Mouse (Mus musculus) embryonic facial prominence, embryonic 15.5 days (tissue): ENCODE measurements around the gene Pmepa1. TPM values are rescaled to one million over a fixed set of nuclear protein-coding genes. Genes with fewer than 3 reads are reported as not detected.
A peak's percentile ranks its signal among the peaks of the same experiment; 100 is the strongest.

Experiments used
- ATAC-seq: fragments of 200-750 bp; cut with Nextera tagmentation; 2 replicates; pipeline ENCODE4 v1.8.0; 2017; ENCODE audit warnings: low read depth, moderate TSS enrichment; ENCODE audit not compliant: insufficient number of reproducible peaks, low FRiP score, low TSS enrichment
- H3K27ac ChIP-seq: fragments of 300-500 bp; sonication (generic); replicated peaks from 2 replicates; pipeline ENCODE4 v1.5.1; 2015; ENCODE audit warnings: mild to moderate bottlenecking, inconsistent platforms
- H3K27me3 ChIP-seq: fragments of 300-500 bp; sonication (generic); 2 replicates; pipeline ENCODE4 v1.6.1; 2015; ENCODE audit warnings: inconsistent platforms
- H3K36me3 ChIP-seq: fragments of 300-500 bp; sonication (generic); 2 replicates; pipeline ENCODE4 v1.6.1; 2015; ENCODE audit warnings: mild to moderate bottlenecking, inconsistent platforms
- H3K4me1 ChIP-seq: fragments of 300-500 bp; sonication (generic); 2 replicates; pipeline ENCODE4 v1.6.1; 2015; ENCODE audit warnings: inconsistent platforms
- H3K4me2 ChIP-seq: fragments of 300-500 bp; sonication (generic); replicated peaks from 2 replicates; pipeline ENCODE4 v1.6.1; 2015; ENCODE audit warnings: mild to moderate bottlenecking, inconsistent platforms
- H3K4me3 ChIP-seq: fragments of 300-500 bp; sonication (generic); replicated peaks from 2 replicates; pipeline ENCODE4 v1.5.1; 2015; ENCODE audit warnings: mild to moderate bottlenecking, inconsistent platforms
- H3K9ac ChIP-seq: fragments of 300-500 bp; sonication (generic); 2 replicates; pipeline ENCODE4 v1.6.1; 2015; ENCODE audit warnings: inconsistent platforms
- H3K9me3 ChIP-seq: fragments of 300-500 bp; sonication (generic); replicated peaks from 2 replicates; pipeline ENCODE4 v1.6.1; 2016; ENCODE audit warnings: inconsistent platforms
- WGBS: fragments of 180-500 bp; shearing (Covaris S2); methylation state at CpG from one replicate; pipeline ENCODE4 v1.1.7; 2015; 5-methylcytosine and 5-hydroxymethylcytosine counted together
- polyA plus RNA-seq: library from polyadenylated mRNA; unstranded; fragments of >200 nt; fragmentation: Nextera tagmentation; extraction: Ambion mirVana; gene quantifications from 2 replicates; pipeline ENCODE4 v1.2.1, GENCODE M21; 2015

Pmepa1 gene
- polyA plus RNA-seq, 1 experiment from 2014 or later = 9.0 TPM

- H3K4me3 ChIP-seq = no peak overlapping the region
- no peak overlapping the region for H3K9ac ChIP-seq
- H3K36me3 ChIP-seq = no peaks in the 10 kb centered on the region
- peaks cover 9% of the 10 kb centered on the region; the same call in 1 of the 2 replicates for H3K27me3 ChIP-seq
- H3K9me3 ChIP-seq = no peaks in the 10 kb centered on the region
- H3K4me2 ChIP-seq = no peak overlapping the region
- H3K4me1 ChIP-seq = peaks cover 11% of the 10 kb centered on the region
- 87% methylated on average over 7 of the region's 7 CpGs for WGBS
- H3K27ac ChIP-seq = no peak overlapping the region
- ATAC-seq = no peak
Measured at GRCm38 (mm10) chr2:173181901-173182300, 94.4 kb downstream of the Pmepa1 start.

- WGBS = 70% methylated on average over 4 of the region's 5 CpGs
- no peak for ATAC-seq
- Histone ChIP-seq H3K4me2 (no peak overlapping the region), H3K27me3 (peaks cover 9% of the 10 kb centered on the region; the same call in 1 of the 2 replicates), H3K4me1 (peaks cover 9% of the 10 kb centered on the region), H3K9ac (no peak overlapping the region), H3K9me3 (no peaks in the 10 kb centered on the region), H3K4me3 (no peak overlapping the region), H3K36me3 (no peaks in the 10 kb centered on the region), H3K27ac (no peak overlapping the region)
Measured at GRCm38 (mm10) chr2:173181486-173181885, 94.8 kb downstream of the Pmepa1 start.

- Histone ChIP-seq H3K27me3 (peaks cover 9% of the 10 kb centered on the region; the same call in 1 of the 2 replicates), H3K4me1 (peaks cover 8% of the 10 kb centered on the region; the same call in 1 of the 2 replicates), H3K4me3 (no peak overlapping the region), H3K36me3 (no peaks in the 10 kb centered on the region), H3K9me3 (no peaks in the 10 kb centered on the region), H3K9ac (no peak overlapping the region), H3K4me2 (no peak overlapping the region), H3K27ac (no peak overlapping the region)
- whole genome bisulfite sequencing = 77% methylated on average over 11 of the region's 11 CpGs
- ATAC-seq = no peak
Measured at GRCm38 (mm10) chr2:173180721-173181388, 95.5 kb downstream of the Pmepa1 start.

GRCm38 (mm10) chr2:173180026-173180425 is 96.3 kb downstream of the Pmepa1 start:
- 76% methylated on average over 4 of the region's 4 CpGs for WGBS
- H3K27me3 ChIP-seq = 0 out of 2 replicates have a peak, but pooled peaks cover 5% of the 10 kb centered on the region
- ATAC-seq = no peak
- H3K4me2 ChIP-seq = no peak overlapping the region
- H3K27ac ChIP-seq = no peak overlapping the region
- no peak overlapping the region for H3K9ac ChIP-seq
- H3K4me1 ChIP-seq = peaks cover 8% of the 10 kb centered on the region; the same call in 1 of the 2 replicates
- no peaks in the 10 kb centered on the region for H3K36me3 ChIP-seq
- no peak overlapping the region for H3K4me3 ChIP-seq
- H3K9me3 ChIP-seq = no peaks in the 10 kb centered on the region

- Histone ChIP-seq H3K27ac (no peak overlapping the region), H3K4me3 (no peak overlapping the region), H3K9me3 (no peaks in the 10 kb centered on the region), H3K9ac (no peak overlapping the region), H3K4me1 (peaks cover 9% of the 10 kb centered on the region; the same call in 1 of the 2 replicates), H3K4me2 (no peak overlapping the region), H3K27me3 (no peaks in the 10 kb centered on the region), H3K36me3 (no peaks in the 10 kb centered on the region)
- no peak for ATAC-seq
- WGBS = 78% methylated on average over 7 of the region's 7 CpGs
Measured at GRCm38 (mm10) chr2:173179046-173179445, 97.3 kb downstream of the Pmepa1 start.

GRCm38 (mm10) chr2:173177951-173178350 is 98.4 kb downstream of the Pmepa1 start:
- no peak overlapping the region for H3K9ac ChIP-seq
- no peak overlapping the region for H3K4me3 ChIP-seq
- no peak for ATAC-seq
- H3K4me1 ChIP-seq = peaks cover 12% of the 10 kb centered on the region
- WGBS = 82% methylated on average over 8 of the region's 8 CpGs
- H3K27me3 ChIP-seq = no peaks in the 10 kb centered on the region
- no peaks in the 10 kb centered on the region for H3K36me3 ChIP-seq
- H3K4me2 ChIP-seq = no peak overlapping the region
- no peaks in the 10 kb centered on the region for H3K9me3 ChIP-seq
- no peak overlapping the region for H3K27ac ChIP-seq

GRCm38 (mm10) chr2:173177481-173177880 is 98.9 kb downstream of the Pmepa1 start:
- WGBS = 69% methylated on average over 5 of the region's 5 CpGs
- Histone ChIP-seq H3K4me2 (no peak overlapping the region), H3K9ac (no peak overlapping the region), H3K4me3 (no peak overlapping the region), H3K36me3 (no peaks in the 10 kb centered on the region), H3K4me1 (peaks cover 16% of the 10 kb centered on the region), H3K9me3 (no peaks in the 10 kb centered on the region), H3K27ac (no peak overlapping the region), H3K27me3 (no peaks in the 10 kb centered on the region)
- no peak for ATAC-seq

- ATAC-seq = no peak
- H3K9me3 ChIP-seq = no peaks in the 10 kb centered on the region
- H3K36me3 ChIP-seq = no peaks in the 10 kb centered on the region
- no peak overlapping the region for H3K9ac ChIP-seq
- no peaks in the 10 kb centered on the region for H3K27me3 ChIP-seq
- H3K27ac ChIP-seq = no peak overlapping the region
- no peak overlapping the region for H3K4me2 ChIP-seq
- 90% methylated on average over 5 of the region's 5 CpGs for WGBS
- no peak overlapping the region for H3K4me3 ChIP-seq
- H3K4me1 ChIP-seq = peaks cover 31% of the 10 kb centered on the region
Measured at GRCm38 (mm10) chr2:173175703-173176102, 100.6 kb downstream of the Pmepa1 start.

GRCm38 (mm10) chr2:173174569-173174968 is 101.8 kb downstream of the Pmepa1 start:
- H3K4me3 ChIP-seq = peak overlapping the region; percentile 36
- H3K9me3 ChIP-seq = no peaks in the 10 kb centered on the region
- 57% methylated on average over 1 of the region's 1 CpGs for WGBS
- H3K9ac ChIP-seq = no peak overlapping the region
- H3K4me2 ChIP-seq = peak overlapping the region; percentile 54
- H3K36me3 ChIP-seq = no peaks in the 10 kb centered on the region
- H3K27me3 ChIP-seq = no peaks in the 10 kb centered on the region
- H3K27ac ChIP-seq = peak overlapping the region; percentile 97
- peaks cover 31% of the 10 kb centered on the region for H3K4me1 ChIP-seq
- ATAC-seq = no peak

Other genes with a start within 250 kb of the Pmepa1 start
- 0.09 TPM in 1 of 2 replicates, not detected in the other for gene Ctcfl, start 157.0 kb downstream of the Pmepa1 start, polyA plus RNA-seq
- gene Pck1, start 123.5 kb downstream of the Pmepa1 start, polyA plus RNA-seq = not detected in 2 replicates
- gene Zbp1, start 57.6 kb downstream of the Pmepa1 start, polyA plus RNA-seq = 0.63 and 1.5 TPM in 2 replicates
- gene 1700021F07Rik, start 246.1 kb upstream of the Pmepa1 start, polyA plus RNA-seq = not detected in 2 replicates